Mouse (Mus musculus) hindbrain, embryonic 10.5 days (tissue): ENCODE results near the gene Pelo. TPM values are rescaled to one million over a fixed set of nuclear protein-coding genes. Genes with fewer than 3 reads are reported as not detected.
A peak's percentile ranks its signal among the peaks of the same experiment; 100 is the strongest.

Experiments used
- DNase-seq: peaks from one replicate; pipeline ENCODE4 v3.0.0-alpha.2; 2017; ENCODE audit warnings: low spot score
- H3K27ac ChIP-seq: fragments of 300-500 bp; sonication (generic); 2 replicates; pipeline ENCODE4 v1.5.1; 2016; ENCODE audit warnings: mild to moderate bottlenecking, moderate library complexity
- H3K27me3 ChIP-seq: fragments of 300-500 bp; sonication (generic); 2 replicates; pipeline ENCODE4 v1.6.1; 2016; ENCODE audit warnings: mild to moderate bottlenecking; ENCODE audit not compliant: poor library complexity, insufficient read depth, severe bottlenecking
- H3K36me3 ChIP-seq: fragments of 300-500 bp; sonication (generic); 2 replicates; pipeline ENCODE4 v1.6.1; 2016; ENCODE audit warnings: mild to moderate bottlenecking, moderate library complexity
- H3K4me1 ChIP-seq: fragments of 300-500 bp; sonication (generic); replicated peaks from 2 replicates; pipeline ENCODE4 v1.6.1; 2016; ENCODE audit warnings: mild to moderate bottlenecking
- H3K4me3 ChIP-seq: fragments of 300-500 bp; sonication (generic); 2 replicates; pipeline ENCODE4 v1.5.1; 2016; ENCODE audit warnings: mild to moderate bottlenecking, moderate library complexity
- H3K9me3 ChIP-seq: fragments of 300-500 bp; sonication (generic); 2 replicates; pipeline ENCODE4 v1.6.1; 2016; ENCODE audit warnings: mild to moderate bottlenecking, moderate library complexity
- WGBS: fragments of 180-500 bp; shearing (Covaris S2); methylation state at CpG from one replicate; pipeline ENCODE4 v1.1.7; 2016; 5-methylcytosine and 5-hydroxymethylcytosine counted together
- polyA plus RNA-seq: library from polyadenylated mRNA; unstranded; fragments of >200 nt; fragmentation: Nextera tagmentation; extraction: Ambion mirVana; gene quantifications from 2 replicates; pipeline ENCODE4 v1.2.1, GENCODE M21; 2016

Gene Pelo
- polyA plus RNA-seq, 1 experiment from 2014 or later = 5.3 TPM

DNA sequence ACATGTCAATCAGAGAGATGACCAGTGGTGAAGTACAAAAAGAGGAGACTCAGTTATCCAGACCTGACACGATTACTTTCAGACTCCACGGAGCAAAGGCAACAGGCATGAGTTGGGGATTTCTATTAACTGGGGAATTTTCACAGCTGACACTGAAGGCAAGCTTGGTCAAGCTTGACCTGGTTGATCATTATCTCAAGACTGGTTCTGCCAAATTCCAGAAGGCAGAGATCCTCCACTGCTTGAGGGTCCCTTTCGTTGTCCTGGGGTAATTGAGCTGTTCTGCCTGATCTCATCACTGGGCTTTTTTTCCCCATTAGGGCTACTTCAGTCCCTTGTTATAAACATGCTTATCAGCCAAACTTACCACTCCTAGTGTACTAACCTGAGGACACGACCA lies 19.6 kb upstream of the Pelo start:
- WGBS = 77% methylated on average over 4 of the region's 4 CpGs

DNA sequence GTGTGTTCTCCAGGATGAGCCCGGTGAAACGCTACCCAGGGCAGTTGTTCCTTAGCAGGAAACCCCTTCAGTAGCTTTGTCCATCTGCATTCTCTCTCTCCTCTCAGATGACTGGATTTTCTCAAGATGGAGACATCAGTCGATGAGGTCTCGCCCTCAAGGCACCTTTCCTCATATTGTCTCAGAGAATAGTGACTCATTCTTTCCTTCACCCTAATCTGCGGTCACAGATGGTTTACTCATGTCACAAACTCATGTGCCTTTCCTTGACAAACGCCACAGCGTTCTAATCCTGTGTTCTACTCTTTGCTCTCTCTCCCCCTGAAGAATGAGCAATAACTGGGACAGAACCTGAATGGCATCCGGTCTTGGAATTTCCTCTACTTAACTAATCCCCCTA lies 17.4 kb upstream of the Pelo start:
- Histone ChIP-seq H3K27me3 (peaks cover 10% of the 10 kb centered on the region), H3K36me3 (no peaks in the 10 kb centered on the region), H3K9me3 (peaks cover 2% of the 10 kb centered on the region; the same call in 1 of the 2 replicates), H3K4me3 (no peak overlapping the region), H3K4me1 (no peaks in the 10 kb centered on the region), H3K27ac (no peak overlapping the region)
- no peak for DNase-seq
- 85% methylated on average over 8 of the region's 8 CpGs for WGBS

More for the DNA sequence above, 19.6 kb upstream of the Pelo start:
- no peak for DNase-seq
- Histone ChIP-seq H3K27ac (no peak overlapping the region), H3K9me3 (no peaks in the 10 kb centered on the region), H3K4me1 (no peaks in the 10 kb centered on the region), H3K4me3 (no peak overlapping the region), H3K36me3 (no peaks in the 10 kb centered on the region), H3K27me3 (no peaks in the 10 kb centered on the region)

DNA sequence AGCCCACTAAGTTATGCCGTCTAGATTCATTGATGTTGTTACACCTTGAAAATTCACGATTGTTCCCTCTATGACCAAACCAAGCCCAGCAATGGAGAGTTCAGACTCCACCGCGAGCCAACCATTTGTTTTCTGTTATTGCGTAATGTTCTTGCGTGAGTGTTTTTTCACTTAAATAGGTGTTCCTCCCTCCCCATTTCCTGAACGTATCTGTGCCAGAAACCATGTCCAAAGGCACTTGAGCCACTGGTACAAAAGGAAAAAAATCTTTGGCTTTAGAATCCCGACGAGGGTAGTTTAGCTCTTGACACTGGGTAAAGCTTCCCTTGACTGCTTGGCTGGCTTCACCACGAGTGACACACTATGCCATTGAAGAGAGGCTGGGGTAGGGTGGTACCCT lies 16.2 kb upstream of the Pelo start:
- no peak overlapping the region for H3K27ac ChIP-seq
- 90% methylated on average over 10 of the region's 10 CpGs for WGBS

DNA sequence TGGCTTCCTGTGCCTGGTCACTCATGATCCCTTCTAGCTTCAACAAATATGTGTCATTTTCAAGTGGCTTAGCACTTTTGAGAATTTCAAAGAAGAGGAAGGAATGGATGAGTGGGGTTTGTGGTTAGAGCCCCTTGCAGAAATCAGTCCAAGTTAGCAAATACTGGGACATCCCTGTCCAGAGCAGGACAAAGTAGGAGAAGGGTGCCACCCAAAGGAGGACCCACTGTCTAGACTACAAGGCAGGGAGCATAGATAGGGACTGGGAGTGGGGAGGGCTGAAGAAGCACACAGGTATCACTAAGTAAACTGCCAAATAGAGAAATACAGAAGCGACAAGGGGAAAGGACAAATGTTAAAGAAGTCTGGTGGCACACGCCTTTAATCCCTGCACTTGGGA lies 12.8 kb upstream of the Pelo start:
- H3K4me3 ChIP-seq = no peak overlapping the region
- H3K36me3 ChIP-seq = no peaks in the 10 kb centered on the region
- H3K9me3 ChIP-seq = peaks cover 2% of the 10 kb centered on the region; the same call in 1 of the 2 replicates
- 92% methylated on average over 2 of the region's 2 CpGs for WGBS
- DNase-seq = no peak
- peaks cover 49% of the 10 kb centered on the region for H3K27me3 ChIP-seq
- peaks cover 11% of the 10 kb centered on the region for H3K4me1 ChIP-seq
- H3K27ac ChIP-seq = no peak overlapping the region

More for the DNA sequence above, 16.2 kb upstream of the Pelo start:
- Histone ChIP-seq H3K4me3 (no peak overlapping the region), H3K27me3 (peaks cover 21% of the 10 kb centered on the region), H3K4me1 (peaks cover 10% of the 10 kb centered on the region), H3K9me3 (peaks cover 2% of the 10 kb centered on the region; the same call in 1 of the 2 replicates), H3K36me3 (no peaks in the 10 kb centered on the region)
- no peak for DNase-seq

DNA sequence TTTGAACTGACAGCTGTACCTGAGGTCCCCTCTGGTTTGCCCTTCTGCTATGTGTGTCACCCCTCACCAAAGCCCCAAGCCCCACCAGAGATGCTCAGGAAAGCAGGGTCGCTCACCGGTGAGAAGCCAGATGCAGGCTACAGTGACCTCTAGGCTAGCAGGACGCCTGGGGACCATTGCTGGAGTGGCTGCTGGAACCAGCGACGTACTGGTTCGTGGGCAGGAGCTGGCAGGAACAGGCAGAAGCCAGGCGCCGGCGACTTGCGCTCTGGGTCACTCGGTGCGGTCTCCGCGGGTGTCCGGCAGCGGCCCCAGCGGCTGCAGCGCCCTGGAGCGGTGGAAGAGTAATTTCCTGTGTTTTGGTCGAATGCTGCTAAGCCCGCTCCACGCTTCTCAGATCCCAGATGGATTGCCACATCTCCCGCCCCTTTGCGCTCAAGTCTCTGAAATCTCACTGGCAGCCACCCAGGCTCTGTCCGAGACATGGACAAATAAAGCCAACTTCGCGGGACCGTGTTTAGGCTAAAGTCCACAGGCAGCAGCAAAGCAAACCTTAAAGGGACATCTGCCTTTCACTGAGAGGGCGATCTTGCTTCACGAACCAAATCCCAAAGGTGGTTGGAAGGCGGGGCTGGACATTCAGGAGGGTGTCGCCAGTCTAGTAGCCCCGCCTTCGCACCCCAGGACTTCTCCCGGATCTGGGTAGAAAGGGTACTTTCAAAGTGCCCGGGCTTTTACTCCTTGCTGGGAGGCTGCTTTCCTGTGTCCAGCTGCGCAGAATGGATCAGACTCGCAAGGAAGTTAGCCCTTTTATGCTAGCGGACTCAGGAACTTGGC lies 11.6 kb upstream of the Pelo start, which contains the start of the genes Gm49395 and Itga1:
Gene Gm49395, minus strand, starts transcription at position 567 of the 837 bp plus-strand sequence.
Gene Itga1, minus strand, starts transcription at position 610 of the 837 bp plus-strand sequence.
- under 1% methylated on average over 39 of the region's 39 CpGs for WGBS
- no peaks in the 10 kb centered on the region for H3K36me3 ChIP-seq
- H3K27me3 ChIP-seq = peaks cover 49% of the 10 kb centered on the region
- peaks cover 15% of the 10 kb centered on the region for H3K4me1 ChIP-seq
- H3K4me3 ChIP-seq = peak within 1 kb of the TSS; percentile 58
- peaks cover 2% of the 10 kb centered on the region; the same call in 1 of the 2 replicates for H3K9me3 ChIP-seq
- H3K27ac ChIP-seq = peak within 1 kb of the TSS; percentile 63
- DNase-seq = peak; percentile 68

DNA sequence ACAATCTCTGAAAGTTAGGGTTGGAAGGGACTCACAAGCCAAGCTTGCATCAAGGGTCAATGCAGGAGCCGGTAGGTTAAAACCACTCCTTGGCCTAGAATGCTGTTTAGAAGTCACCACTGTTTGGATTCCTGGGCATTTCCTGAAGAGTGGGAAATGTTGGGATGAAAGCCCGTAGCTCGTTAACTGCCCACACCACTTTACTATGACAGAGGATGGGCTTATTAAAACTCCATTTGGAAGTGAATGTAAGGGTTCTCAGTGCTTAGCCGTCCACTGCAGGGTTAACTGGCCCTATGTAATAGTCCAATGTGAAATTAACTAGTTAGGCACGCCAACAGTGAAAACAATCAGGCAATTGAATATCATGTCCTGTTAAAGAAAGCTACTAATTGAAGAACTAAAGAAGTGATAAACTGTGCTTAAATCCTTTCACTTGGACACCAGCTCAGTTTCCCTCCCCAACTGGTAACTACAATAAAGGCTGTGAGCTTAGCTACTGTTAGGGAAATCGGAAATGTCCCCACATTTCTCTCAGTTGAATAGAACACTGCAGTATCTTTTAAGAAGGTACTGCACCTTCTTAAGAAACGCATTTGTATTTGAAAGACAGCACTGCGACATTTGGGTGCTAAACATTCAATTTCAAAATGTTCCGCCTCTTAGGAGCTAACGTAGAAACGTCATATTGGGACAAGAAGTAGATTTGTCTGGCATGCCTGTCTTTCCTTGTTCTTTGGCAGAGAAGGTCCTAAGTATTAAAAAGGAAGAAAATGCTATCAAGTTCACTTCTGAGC lies 10.6 kb upstream of the Pelo start:
- peak overlapping the region; percentile 58 for H3K4me3 ChIP-seq
- peak overlapping the region; percentile 63; the same call in 1 of the 2 replicates for H3K27ac ChIP-seq
- H3K36me3 ChIP-seq = no peaks in the 10 kb centered on the region
- peaks cover 15% of the 10 kb centered on the region for H3K4me1 ChIP-seq
- H3K27me3 ChIP-seq = peaks cover 49% of the 10 kb centered on the region
- 37% methylated on average over 11 of the region's 11 CpGs for whole genome bisulfite sequencing
- DNase-seq = no peak
- peaks cover 2% of the 10 kb centered on the region; the same call in 1 of the 2 replicates for H3K9me3 ChIP-seq

DNA sequence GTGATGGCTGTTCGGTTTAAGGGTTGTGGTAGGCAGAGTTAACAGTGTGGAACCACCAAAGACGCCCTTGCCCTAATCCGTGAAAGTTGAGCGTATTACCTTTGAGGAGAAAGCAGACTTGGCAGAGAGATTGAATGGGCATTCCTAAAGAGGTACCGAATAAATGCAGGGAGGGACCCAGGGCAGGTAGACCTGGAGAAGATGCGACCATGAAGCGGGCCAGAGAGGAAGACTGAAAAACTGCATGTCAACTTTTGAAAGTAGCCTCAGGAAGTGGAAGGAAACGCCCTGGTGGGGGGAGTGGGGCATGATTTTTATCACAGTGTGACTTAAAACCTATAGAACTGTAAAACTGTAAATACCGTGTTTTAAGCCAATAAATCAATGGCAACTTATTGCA lies 9.4 kb upstream of the Pelo start:
- WGBS = 89% methylated on average over 9 of the region's 9 CpGs
- H3K9me3 ChIP-seq = peaks cover 2% of the 10 kb centered on the region; the same call in 1 of the 2 replicates
- H3K36me3 ChIP-seq = no peaks in the 10 kb centered on the region
- no peak for DNase-seq
- H3K4me3 ChIP-seq = no peak overlapping the region
- H3K27me3 ChIP-seq = peaks cover 49% of the 10 kb centered on the region
- peaks cover 15% of the 10 kb centered on the region for H3K4me1 ChIP-seq
- H3K27ac ChIP-seq = no peak overlapping the region

DNA sequence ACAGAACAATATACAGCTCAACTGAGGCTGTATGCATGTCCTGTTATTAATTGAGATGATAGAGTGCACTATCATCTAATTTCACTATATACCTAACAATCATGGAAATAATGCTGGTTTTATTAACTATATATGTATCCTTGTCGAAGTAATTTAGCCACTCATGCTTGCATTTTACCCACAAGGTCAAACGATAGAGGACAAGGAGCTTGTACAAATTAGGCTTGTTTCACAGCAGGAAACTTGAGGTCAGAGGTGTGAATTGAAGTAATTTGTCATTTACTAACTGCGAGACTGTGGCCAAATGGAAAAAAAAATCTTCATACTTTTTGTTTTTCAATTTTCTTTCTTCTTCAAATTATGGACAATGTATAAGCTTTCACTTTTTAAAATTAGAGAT lies 8.2 kb upstream of the Pelo start:
- no peak overlapping the region for H3K27ac ChIP-seq
- no peaks in the 10 kb centered on the region for H3K9me3 ChIP-seq
- peaks cover 45% of the 10 kb centered on the region for H3K27me3 ChIP-seq
- H3K4me3 ChIP-seq = no peak overlapping the region
- DNase-seq = no peak
- no peaks in the 10 kb centered on the region for H3K36me3 ChIP-seq
- peaks cover 15% of the 10 kb centered on the region for H3K4me1 ChIP-seq
- WGBS = 83% methylated on average over 3 of the region's 3 CpGs

DNA sequence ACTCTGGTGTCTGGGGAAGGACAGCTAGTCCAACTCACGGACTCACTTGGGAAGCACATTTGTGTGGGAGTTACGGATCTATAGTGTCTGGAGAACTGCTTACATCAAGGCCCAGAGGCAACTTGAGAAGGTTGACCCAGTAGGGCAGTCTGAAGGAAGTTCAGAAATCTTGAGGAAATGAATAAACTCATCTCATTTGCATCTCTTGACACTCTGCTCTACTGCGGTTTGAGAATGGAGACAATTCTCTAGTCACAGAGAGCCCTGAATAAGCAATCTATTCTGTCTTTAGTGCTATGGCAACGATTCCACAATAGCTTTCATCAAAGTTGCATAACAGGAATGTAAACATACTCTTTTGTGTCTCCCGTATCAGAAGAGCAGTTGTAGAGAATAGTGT lies 7.0 kb upstream of the Pelo start:
- H3K27ac ChIP-seq = no peak overlapping the region
- WGBS = 57% methylated on average over 5 of the region's 5 CpGs
- no peak for DNase-seq

DNA sequence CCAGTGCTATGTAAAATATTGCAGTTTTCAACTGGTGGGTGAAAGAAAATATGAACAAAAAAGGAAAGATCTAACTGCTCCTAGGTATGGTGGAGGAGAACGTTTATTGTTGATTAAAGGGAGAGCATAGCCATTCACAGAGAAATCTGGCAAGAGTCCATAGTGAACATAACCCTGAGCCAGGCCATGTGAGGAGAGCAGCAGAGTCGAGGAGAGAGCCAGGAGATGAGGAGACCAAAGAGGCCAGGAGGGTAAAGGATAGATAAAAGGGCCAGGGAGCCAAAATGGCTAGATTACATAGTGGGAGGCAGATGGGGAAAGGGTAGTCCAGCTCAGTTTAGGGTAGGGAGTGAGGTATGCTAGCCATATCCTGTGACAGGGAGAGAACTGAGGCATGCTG lies 6.2 kb upstream of the Pelo start:
- WGBS = 64% methylated on average over 2 of the region's 2 CpGs
- H3K9me3 ChIP-seq = no peaks in the 10 kb centered on the region
- H3K36me3 ChIP-seq = no peaks in the 10 kb centered on the region
- H3K27ac ChIP-seq = no peak overlapping the region
- H3K4me3 ChIP-seq = no peak overlapping the region
- no peak for DNase-seq
- H3K4me1 ChIP-seq = peaks cover 5% of the 10 kb centered on the region
- peaks cover 28% of the 10 kb centered on the region for H3K27me3 ChIP-seq

More for the DNA sequence above, 7.0 kb upstream of the Pelo start:
- no peaks in the 10 kb centered on the region for H3K9me3 ChIP-seq
- H3K4me1 ChIP-seq = peaks cover 11% of the 10 kb centered on the region
- H3K4me3 ChIP-seq = no peak overlapping the region
- H3K27me3 ChIP-seq = peaks cover 35% of the 10 kb centered on the region
- no peaks in the 10 kb centered on the region for H3K36me3 ChIP-seq

DNA sequence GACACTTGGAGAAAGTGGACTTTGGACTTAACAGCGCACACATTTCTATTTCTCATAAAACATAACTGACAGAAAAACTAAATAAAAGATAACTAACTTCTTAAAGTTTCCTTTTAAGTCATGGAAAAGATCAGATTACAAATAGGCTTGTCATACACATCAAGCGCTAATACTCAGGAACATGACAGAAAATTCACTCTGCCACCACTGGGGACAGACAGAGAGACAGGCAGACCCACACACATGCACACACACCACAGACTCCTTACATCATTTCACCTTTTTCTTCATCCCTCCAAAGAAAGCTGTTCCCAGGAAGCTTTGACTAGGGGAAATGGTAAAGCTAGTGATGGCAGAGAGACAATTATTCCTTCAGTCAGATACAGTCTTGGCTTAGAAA lies 5.4 kb upstream of the Pelo start:
- no peaks in the 10 kb centered on the region for H3K9me3 ChIP-seq
- peaks cover 11% of the 10 kb centered on the region; the same call in 1 of the 2 replicates for H3K4me1 ChIP-seq
- no peak overlapping the region for H3K27ac ChIP-seq
- H3K36me3 ChIP-seq = no peaks in the 10 kb centered on the region
- no peak overlapping the region for H3K4me3 ChIP-seq
- 93% methylated on average over 2 of the region's 2 CpGs for WGBS
- H3K27me3 ChIP-seq = peaks cover 20% of the 10 kb centered on the region
- no peak for DNase-seq

DNA sequence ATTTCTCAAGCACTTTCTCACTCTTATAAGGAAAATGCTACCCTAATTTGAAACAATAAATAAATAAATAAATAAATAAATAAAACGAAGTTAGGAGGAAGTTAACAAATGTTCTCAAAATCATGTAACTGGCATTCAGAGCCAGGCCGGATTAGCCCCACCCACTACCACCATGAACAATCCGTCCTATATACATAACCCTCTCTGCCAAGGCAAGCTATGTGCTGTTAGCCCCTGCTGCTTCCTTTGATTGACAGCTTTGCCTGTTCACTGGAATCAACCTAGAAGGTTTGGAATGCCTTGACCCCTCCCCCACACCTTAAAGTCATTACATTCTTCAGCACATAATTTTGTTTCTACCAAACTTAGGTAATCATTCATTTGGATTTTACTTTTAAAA lies 1.5 kb upstream of the Pelo start:
- peaks cover 22% of the 10 kb centered on the region for H3K4me1 ChIP-seq
- H3K4me3 ChIP-seq = no peak overlapping the region
- no peak for DNase-seq
- no peaks in the 10 kb centered on the region for H3K27me3 ChIP-seq
- WGBS = 66% methylated on average over 3 of the region's 3 CpGs
- H3K36me3 ChIP-seq = peaks cover 27% of the 10 kb centered on the region
- H3K27ac ChIP-seq = no peak overlapping the region
- H3K9me3 ChIP-seq = peaks cover 10% of the 10 kb centered on the region; the same call in 1 of the 2 replicates
